ENCODE assay signal across 9 mouse cellular contexts in the genomic region with DNA sequence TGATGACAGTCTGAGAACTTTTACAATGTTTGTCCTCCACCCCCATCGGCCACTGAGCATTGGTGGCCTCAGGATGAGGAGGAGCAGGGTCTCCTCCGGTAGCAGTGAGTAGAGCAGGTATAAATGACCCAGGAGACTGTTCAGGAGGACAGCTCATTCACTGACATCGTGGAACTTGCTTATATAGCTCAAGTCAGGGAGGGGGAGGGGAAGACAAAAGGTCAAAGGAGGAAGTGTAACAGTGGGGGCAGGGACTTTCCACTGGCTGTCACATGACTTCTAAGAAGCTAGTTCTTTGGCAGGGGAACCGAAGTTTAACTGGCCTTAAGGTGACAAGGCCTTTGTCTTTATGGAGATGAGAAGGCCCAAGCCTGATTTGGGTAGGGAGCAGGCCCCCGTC. TPM values are rescaled to one million over a fixed set of nuclear protein-coding genes. Genes with fewer than 3 reads are reported as not detected.
DNase-seq lines count a peak whose midpoint lies in the region; ATAC-seq and TF ChIP-seq lines count a peak whose summit lies in the region.
"Had no signal": no experiment of that assay in that cellular context is flagged by ENCODE, and none has a peak within 500 bp of the region (broad histone marks: within the 10 kb centered on the region; RNA-seq: fewer than 3 reads in every experiment).

No protein-coding gene starts in this region.

- intact Hi-C loops in left cerebral cortex, postnatal 36 days (cut with DNase I): no loop called here

- DNase-seq in kidney, adult 2 months: peak; percentile 56
- DNase-seq in kidney, adult 18-20 months: no peak
- DNase-seq in R1 (ENCODE audit: low read depth, low spot score): peak; percentile 96
- DNase-seq in liver, postnatal 0 days: peak; percentile 60
- DNase-seq in splenic B cell, adult 2 months (ENCODE audit: low read depth, low spot score): peak; percentile 97
- no peak for DNase-seq in cerebellum, postnatal 10 days
- no peak for DNase-seq in adrenal gland, adult 18-20 months (ENCODE audit: low spot score in 2 of 2)
- DNase-seq in left cerebral cortex, postnatal 36 days (ENCODE audit: low spot score in 2 of 2): no peak

- TF ChIP-seq CTCF in kidney, adult 2 months (conservative IDR thresholded peaks at IDR 0.05; ENCODE audit: insufficient read depth, insufficient read length, low read depth, low read length): no peak
- TF ChIP-seq CTCF in liver, postnatal 0 days (IDR thresholded peaks at IDR 0.05; ENCODE audit: low read depth): no peak

- WGBS in kidney, adult 2 months: 55% methylated on average over 5 of the region's 5 CpGs
- WGBS in liver, postnatal 0 days (ENCODE audit: insufficient replicate concordance): 52% methylated on average over 5 of the region's 5 CpGs

- H3K9me3 ChIP-seq in liver, postnatal 0 days (ENCODE audit: low read length): no peaks in the 10 kb centered on the region
- H3K9me3 ChIP-seq: limb, embryonic 13.5 days had no signal

- no peak overlapping the region for H3K4me2 ChIP-seq in liver, postnatal 0 days (ENCODE audit: low read depth, low read length)
- H3K4me2 ChIP-seq: limb, embryonic 13.5 days had no signal

- ATAC-seq in liver, postnatal 0 days: peak; percentile 72

- TF ChIP-seq POLR2A in kidney, adult 2 months (IDR thresholded peaks at IDR 0.05; ENCODE audit: low read depth, low read length): no peak

- no peaks in the 10 kb centered on the region for H3K36me3 ChIP-seq in kidney, adult 2 months (ENCODE audit: control insufficient read depth, insufficient read depth, low read length)
- no peaks in the 10 kb centered on the region for H3K36me3 ChIP-seq in liver, postnatal 0 days (replicated peaks; ENCODE audit: insufficient read depth, low read length)
- no peaks in the 10 kb centered on the region for H3K36me3 ChIP-seq in splenic B cell, adult 2 months (ENCODE audit: control insufficient read depth, insufficient read depth, low read length, poor library complexity, severe bottlenecking)
- H3K36me3 ChIP-seq: limb, embryonic 13.5 days had no signal

- H3K4me1 ChIP-seq in kidney, adult 2 months (ENCODE audit: control insufficient read depth, insufficient read depth, low read length): 0 out of 2 replicates have a peak, but pooled peaks cover 5% of the 10 kb centered on the region
- H3K4me1 ChIP-seq in liver, postnatal 0 days (ENCODE audit: insufficient read depth): peaks cover 17% of the 10 kb centered on the region

- no peak overlapping the region for H3K27ac ChIP-seq in kidney, adult 2 months (ENCODE audit: insufficient read depth, low read depth, low read length)
- peak overlapping the region; percentile 17; the same call in 1 of the 2 replicates for H3K27ac ChIP-seq in liver, postnatal 0 days (ENCODE audit: low read depth)
- H3K27ac ChIP-seq: limb, embryonic 13.5 days had no signal

- H3K4me3 ChIP-seq in kidney, adult 2 months (ENCODE audit: insufficient read depth, low read depth, low read length): no peak overlapping the region
- H3K4me3 ChIP-seq in liver, postnatal 0 days (ENCODE audit: low read depth, low read length): no peak overlapping the region
- H3K4me3 ChIP-seq: limb, embryonic 13.5 days had no signal

- TF ChIP-seq EP300 in liver, postnatal 0 days (IDR thresholded peaks at IDR 0.05; ENCODE audit: low read depth): peak; percentile 54; the same call in 1 of the 2 replicates

- no peak overlapping the region for H3K9ac ChIP-seq in liver, postnatal 0 days (replicated peaks)
- H3K9ac ChIP-seq: limb, embryonic 13.5 days had no signal

- no peaks in the 10 kb centered on the region for H3K27me3 ChIP-seq in kidney, adult 2 months (replicated peaks; ENCODE audit: control insufficient read depth, insufficient read depth, low read length)
- H3K27me3 ChIP-seq in liver, postnatal 0 days (ENCODE audit: insufficient read depth, low read length): no peaks in the 10 kb centered on the region
- H3K27me3 ChIP-seq in splenic B cell, adult 2 months (ENCODE audit: control insufficient read depth, insufficient read depth, low read length, poor library complexity, severe bottlenecking): no peaks in the 10 kb centered on the region
- H3K27me3 ChIP-seq: limb, embryonic 13.5 days had no signal

RNA-seq across cellular contexts. Expression of a gene that starts 8.2 kb away (rescaled TPM):
- polyA plus RNA-seq in kidney, adult 2 months (2012; rRNA removed): 13.4 and 13.9 TPM in 2 replicates
- 5.6 and 6.6 TPM in 2 replicates for polyA plus RNA-seq in liver, postnatal 0 days (2015; fragmentation: Nextera tagmentation; extraction: Ambion mirVana)
- total RNA-seq in adrenal gland, adult 18-20 months (2021): 10 to 100 TPM; 34.9 to 50.4 TPM
- 100 to 1,000 TPM; 102 to 125 TPM for total RNA-seq in left cerebral cortex, postnatal 36 days (2021)

Comparison
In these comparisons a context has a peak if more than half of its experiments do, and no peak if none do; other contexts are left out.
1. DNase-seq: peak in kidney, adult 2 months (single experiment), R1 (single experiment), liver, postnatal 0 days (single experiment) and splenic B cell, adult 2 months (single experiment); none in kidney, adult 18-20 months (single experiment), cerebellum, postnatal 10 days (0 of 2), adrenal gland, adult 18-20 months (0 of 2) and left cerebral cortex, postnatal 36 days (0 of 2).